Mouse (Mus musculus): ENCODE data around the gene Triobp.
A peak's percentile ranks its signal among the peaks of the same experiment; 100 is the strongest.

The Triobp gene

DNA sequence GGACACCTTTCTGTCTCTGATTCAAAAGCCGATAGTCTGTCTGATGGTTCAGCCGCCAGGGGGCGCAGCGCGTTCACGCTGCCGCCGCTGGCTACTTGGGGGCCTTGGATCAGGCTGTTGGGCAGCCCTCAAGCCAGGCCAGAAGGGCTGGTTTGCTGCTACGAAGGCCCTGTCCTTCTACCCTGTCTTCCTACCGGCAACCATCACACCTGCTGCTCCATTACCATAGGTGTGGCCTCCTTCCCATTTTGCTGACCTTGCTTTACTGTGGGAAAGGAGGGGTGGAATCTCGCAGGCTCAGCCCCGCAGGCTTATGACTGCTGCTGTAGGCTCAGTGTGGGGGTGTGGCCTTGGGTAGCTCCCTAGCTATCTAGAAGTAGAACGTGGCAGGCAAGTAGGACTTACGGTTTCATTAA, 90.4 kb downstream of the Triobp start:
- DNase-seq = peak in 1 of 2 experiments; percentile 78

- no peak for DNase-seq
Measured at GRCm38 (mm10) chr15:79038331-79038730, 90.8 kb downstream of the Triobp start.

DNA sequence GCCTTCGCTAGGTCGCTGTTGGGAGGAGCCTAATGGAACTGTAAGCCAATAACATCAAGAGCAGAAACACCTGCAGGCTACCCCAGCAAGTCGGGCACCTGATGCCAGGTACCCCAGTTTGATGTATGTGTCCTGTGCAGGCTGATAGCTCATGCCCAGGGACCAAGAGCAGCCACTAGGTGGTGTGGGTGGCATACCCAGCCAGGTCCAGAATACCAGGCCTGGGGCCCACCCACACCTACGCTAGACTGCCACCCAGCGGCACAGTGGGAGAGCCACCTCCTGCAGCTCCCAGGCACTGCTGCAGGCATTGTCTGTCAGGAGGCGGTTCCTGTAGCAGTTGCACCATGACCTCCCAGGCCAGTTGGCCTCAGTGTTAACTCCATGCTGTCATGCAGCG, 91.3 kb downstream of the Triobp start:
- peak; percentile 77 to 87 for DNase-seq

DNA sequence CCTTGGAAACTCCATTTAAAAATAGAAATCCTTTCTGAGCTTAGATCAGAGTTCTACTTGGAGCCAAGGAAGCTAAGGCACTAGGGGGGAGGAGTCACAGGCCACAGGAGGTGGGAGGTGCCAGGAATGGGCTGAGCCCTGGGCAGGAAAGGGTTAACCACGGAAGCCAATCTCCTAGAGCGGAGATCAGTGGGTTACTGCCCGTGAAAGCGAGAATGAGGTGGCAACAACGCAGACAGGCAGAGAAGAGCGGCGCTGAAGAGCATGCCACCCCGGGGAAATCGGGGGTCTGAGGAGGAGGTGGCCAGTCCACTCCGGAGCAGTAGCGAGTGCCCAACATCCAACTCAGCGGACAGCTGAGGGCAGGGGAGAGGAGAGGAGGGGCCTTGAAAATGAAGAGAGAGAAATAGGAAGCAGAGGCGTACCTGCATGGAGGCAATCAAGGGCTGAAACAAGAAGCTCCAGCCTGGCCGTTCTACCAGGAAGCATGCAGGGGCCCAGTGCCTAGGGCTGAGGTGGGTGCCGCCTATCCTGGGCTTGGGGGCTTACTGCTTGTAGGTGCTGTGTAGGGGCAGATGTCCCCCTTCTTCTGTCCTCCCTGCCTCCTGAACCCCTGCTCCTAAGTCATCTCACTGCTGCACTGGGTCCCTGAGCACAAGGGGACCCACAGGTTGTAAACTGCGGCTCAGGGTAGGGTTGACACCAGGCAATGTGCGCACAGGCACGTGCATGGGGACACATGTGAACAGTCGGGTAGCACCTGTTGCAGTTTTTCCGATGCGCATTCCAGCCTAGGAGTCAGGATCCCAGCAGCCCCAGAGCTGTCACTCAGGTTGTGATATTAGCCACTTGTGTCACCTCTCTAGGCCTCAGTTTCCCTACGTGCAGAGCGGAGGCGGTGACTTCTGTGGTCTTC, 93.2 kb downstream of the Triobp start:
- no peak for DNase-seq

- no peak for DNase-seq
Measured at GRCm38 (mm10) chr15:79041585-79041984, 94.1 kb downstream of the Triobp start, which contains the start of gene Galr3. Gene Galr3 (plus strand): TSS chr15:79041885.

DNA sequence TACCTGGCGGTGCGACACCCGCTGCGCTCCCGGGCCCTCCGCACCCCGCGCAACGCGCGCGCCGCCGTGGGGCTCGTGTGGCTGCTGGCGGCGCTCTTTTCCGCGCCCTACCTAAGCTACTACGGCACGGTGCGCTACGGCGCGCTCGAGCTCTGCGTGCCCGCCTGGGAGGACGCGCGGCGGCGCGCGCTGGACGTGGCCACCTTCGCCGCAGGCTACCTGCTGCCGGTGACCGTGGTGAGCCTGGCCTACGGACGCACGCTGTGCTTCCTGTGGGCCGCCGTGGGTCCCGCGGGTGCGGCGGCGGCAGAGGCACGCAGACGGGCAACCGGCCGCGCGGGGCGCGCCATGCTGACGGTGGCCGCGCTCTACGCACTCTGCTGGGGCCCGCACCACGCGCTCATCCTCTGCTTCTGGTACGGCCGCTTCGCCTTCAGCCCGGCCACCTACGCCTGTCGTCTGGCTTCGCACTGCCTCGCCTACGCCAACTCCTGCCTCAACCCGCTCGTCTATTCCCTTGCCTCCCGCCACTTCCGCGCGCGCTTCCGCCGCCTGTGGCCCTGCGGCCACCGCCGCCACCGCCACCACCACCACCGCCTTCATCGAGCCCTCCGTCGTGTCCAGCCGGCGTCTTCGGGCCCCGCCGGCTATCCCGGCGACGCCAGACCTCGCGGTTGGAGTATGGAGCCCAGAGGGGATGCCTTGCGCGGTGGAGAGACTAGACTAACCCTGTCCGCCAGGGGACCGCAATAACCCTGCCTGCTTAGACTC, 95.4 kb downstream of the Triobp start:
- DNase-seq = no peak

- DNase-seq = no peak
Measured at GRCm38 (mm10) chr15:79044837-79045236, 97.3 kb downstream of the Triobp start.

- DNase-seq = no peak
Measured at GRCm38 (mm10) chr15:79048186-79048585, 100.7 kb downstream of the Triobp start.

GRCm38 (mm10) chr15:79050160-79050845, 102.8 kb downstream of the Triobp start:
- DNase-seq = no peak

DNA sequence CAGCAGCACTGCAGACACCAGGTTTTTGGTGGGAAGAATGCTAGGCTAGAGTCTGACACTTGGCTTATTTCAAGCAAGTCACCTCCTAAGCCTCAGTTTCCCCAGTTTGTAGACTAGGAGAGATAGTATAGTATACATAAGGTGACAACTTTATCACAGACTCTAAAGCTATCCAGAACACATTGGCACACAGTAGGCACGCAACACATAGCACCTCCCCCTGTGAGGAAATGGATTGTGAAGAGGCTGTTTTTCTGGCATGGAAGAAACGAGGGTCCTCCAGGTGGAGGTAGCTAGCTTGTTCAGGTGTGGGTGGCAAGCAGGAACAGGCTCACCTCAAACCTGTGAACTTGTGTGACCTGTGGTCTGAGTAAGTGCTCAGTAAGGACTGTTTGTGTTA, 103.4 kb downstream of the Triobp start:
- no peak for DNase-seq

GRCm38 (mm10) chr15:79051461-79052360, 104.2 kb downstream of the Triobp start:
- DNase-seq = no peak

DNA sequence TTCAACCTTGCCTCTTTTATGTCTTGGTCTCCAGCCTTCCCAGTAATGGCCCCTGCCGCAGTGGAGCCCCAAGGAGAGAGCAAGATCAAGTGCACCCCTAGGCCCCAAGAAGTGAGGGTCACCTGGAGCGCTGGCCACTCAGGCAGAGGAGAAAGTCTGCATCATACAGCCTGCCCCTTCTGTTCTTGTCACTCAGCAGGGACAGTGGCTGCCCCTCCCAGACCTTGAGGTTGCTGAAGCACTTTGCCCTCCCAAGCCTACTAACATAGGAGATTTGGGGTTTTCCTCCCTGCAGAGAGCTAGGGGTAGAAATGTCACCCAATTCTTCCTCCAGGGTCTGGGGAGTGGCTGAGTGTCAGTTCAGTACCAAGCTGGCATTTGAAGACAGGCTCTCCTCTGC, 104.8 kb downstream of the Triobp start:
- no peak for DNase-seq

All from spleen, adult 18-20 months (tissue).